Mouse (Mus musculus): ENCODE results near the gene Mup6. TPM values are rescaled to one million over a fixed set of nuclear protein-coding genes. Genes with fewer than 3 reads are reported as not detected.

The Mup6 gene
- polyA plus RNA-seq, 1 experiment from 2014 or later: not detected

Other genes starting within 250 kb of the Mup6 start
- gene Inip, start 162.7 kb upstream of the Mup6 start, polyA plus RNA-seq (2018): 18.6 to 31.2 TPM (median 23.3 TPM) in 3 replicates
- 19.8 to 27.9 TPM (median 26.4 TPM) in 3 replicates for gene Snx30, start 158.5 kb upstream of the Mup6 start, polyA plus RNA-seq (2018)
- gene Slc46a2, start 49.2 kb upstream of the Mup6 start, polyA plus RNA-seq (2018): not detected in 3 replicates
- not detected in 3 replicates for gene Mup4, start 3.6 kb upstream of the Mup6 start, polyA plus RNA-seq (2018)
- not detected in 3 replicates for gene Mup7, start 106.2 kb downstream of the Mup6 start, polyA plus RNA-seq (2018)
- gene Mup2, start 190.0 kb downstream of the Mup6 start, polyA plus RNA-seq (2018): not detected in 3 replicates

Measured in macrophage (primary cell).